Mouse (Mus musculus) left cerebral cortex, postnatal 36 days (tissue): ENCODE data around the gene Rasgrp3. TPM values are rescaled to one million over a fixed set of nuclear protein-coding genes. Genes with fewer than 3 reads are reported as not detected.

ENCODE experiments used
- DNase-seq, 2 experiments: peaks; one replicate each; pipeline ENCODE4 v3.0.0; 2021 to 2022; ENCODE audit warnings: low spot score in 2 of 2, mixed read lengths in 1 of 2
- intact Hi-C: fragments of 180-260 bp; cut with DNase I; formaldehyde crosslinking; loops from one replicate; pipeline ENCODE4 v1.15.1; 2025
- total RNA-seq, 2 experiments: library from RNA; stranded (reverse); gene quantifications; 2 replicates each; pipeline ENCODE4 v1.2.3; 2021

The Rasgrp3 gene
- total RNA-seq, 2 experiments from 2014 or later = 9.0 to 9.9 TPM

GRCm38 (mm10) chr17:75532469-75532986, 96.8 kb downstream of the Rasgrp3 start:
- intact Hi-C loops = loop anchor here (10.0 kb wide), 2 partner anchors 128 to 528 kb away; partner anchors contain the start of gene Ltbp1
- no peak for DNase-seq

GRCm38 (mm10) chr17:75534314-75535020, 98.8 kb downstream of the Rasgrp3 start:
- intact Hi-C loops = loop anchor here (5.0 to 10.0 kb wide), 4 partner anchors 130 to 722 kb away; partner anchors contain the start of gene Ltbp1
- no peak for DNase-seq

- no peak for DNase-seq
- intact Hi-C loops = loop anchor here (5.0 to 10.0 kb wide), 4 partner anchors 131 to 723 kb away; partner anchors contain the start of gene Ltbp1
Measured at GRCm38 (mm10) chr17:75535612-75536011, 99.9 kb downstream of the Rasgrp3 start.

GRCm38 (mm10) chr17:75536396-75537049, 100.8 kb downstream of the Rasgrp3 start:
- no peak for DNase-seq
- intact Hi-C loops = loop anchor here (5.0 to 10.0 kb wide), 4 partner anchors 132 to 724 kb away; partner anchors contain the start of gene Ltbp1

- no peak for DNase-seq
- intact Hi-C loops = loop anchor here (5.0 to 10.0 kb wide), 4 partner anchors 132 to 725 kb away; partner anchors contain the start of gene Ltbp1
Measured at GRCm38 (mm10) chr17:75537050-75537445, 101.4 kb downstream of the Rasgrp3 start.

GRCm38 (mm10) chr17:75538431-75538830, 102.7 kb downstream of the Rasgrp3 start:
- intact Hi-C loops = loop anchor here (5.0 to 10.0 kb wide), 4 partner anchors 134 to 726 kb away; partner anchors contain the start of gene Ltbp1

GRCm38 (mm10) chr17:75539130-75539529, 103.4 kb downstream of the Rasgrp3 start:
- intact Hi-C loops = loop anchor here (5.0 to 10.0 kb wide), 4 partner anchors 134 to 727 kb away; partner anchors contain the start of gene Ltbp1
- DNase-seq = no peak

More at GRCm38 (mm10) chr17:75538431-75538830, 102.7 kb downstream of the Rasgrp3 start:
- DNase-seq = no peak

GRCm38 (mm10) chr17:75539841-75540240, 104.1 kb downstream of the Rasgrp3 start:
- DNase-seq = no peak
- intact Hi-C loops = loop anchor here (5.0 to 10.0 kb wide), 5 partner anchors 135 to 868 kb away; partner anchors contain the start of gene Ltbp1

GRCm38 (mm10) chr17:75543434-75543833, 107.7 kb downstream of the Rasgrp3 start:
- DNase-seq = no peak
- intact Hi-C loops = loop anchor here (5.0 kb wide), 1 partner anchor 871 kb away; no protein-coding TSS in a partner anchor

GRCm38 (mm10) chr17:75544262-75544661, 108.6 kb downstream of the Rasgrp3 start:
- intact Hi-C loops = loop anchor here (5.0 kb wide), 1 partner anchor 872 kb away; no protein-coding TSS in a partner anchor
- DNase-seq = no peak

GRCm38 (mm10) chr17:75550771-75551413, 115.2 kb downstream of the Rasgrp3 start:
- DNase-seq = peak in 1 of 2 experiments; percentile 11
- intact Hi-C loops = no loop called here

- intact Hi-C loops = no loop called here
- peak; percentile 97 to 98 for DNase-seq
Measured at GRCm38 (mm10) chr17:75551512-75552400, 116.1 kb downstream of the Rasgrp3 start, which contains the start of gene Fam98a. Fam98a (minus strand) TSS chr17:75551946.

GRCm38 (mm10) chr17:75557031-75557430, 121.3 kb downstream of the Rasgrp3 start:
- intact Hi-C loops = no loop called here
- DNase-seq = no peak

- intact Hi-C loops = no loop called here
- DNase-seq = no peak
Measured at GRCm38 (mm10) chr17:75558041-75558440, 122.3 kb downstream of the Rasgrp3 start.

GRCm38 (mm10) chr17:75575608-75576007, 139.9 kb downstream of the Rasgrp3 start:
- intact Hi-C loops = no loop called here
- no peak for DNase-seq
